Mouse (Mus musculus) heart, embryonic 12.5 days (tissue): ENCODE results near the gene Pqlc2. TPM values are rescaled to one million over a fixed set of nuclear protein-coding genes. Genes with fewer than 3 reads are reported as not detected.

Source experiments
- ATAC-seq: fragments of 200-750 bp; cut with Nextera tagmentation; 2 replicates; pipeline ENCODE4 v1.8.0; 2017; ENCODE audit warnings: moderate TSS enrichment, moderate library complexity; ENCODE audit not compliant: insufficient number of reproducible peaks, low FRiP score
- H3K27ac ChIP-seq: fragments of 300-500 bp; sonication (generic); 2 replicates; pipeline ENCODE4 v1.5.1; 2016; ENCODE audit warnings: mild to moderate bottlenecking, moderate library complexity; ENCODE audit not compliant: poor library complexity, severe bottlenecking
- H3K27me3 ChIP-seq: fragments of 300-500 bp; sonication (generic); replicated peaks from 2 replicates; pipeline ENCODE4 v1.6.1; 2016; ENCODE audit warnings: mild to moderate bottlenecking, moderate library complexity
- H3K36me3 ChIP-seq: fragments of 300-500 bp; sonication (generic); 2 replicates; pipeline ENCODE4 v1.6.1; 2016; ENCODE audit warnings: mild to moderate bottlenecking, moderate library complexity
- H3K4me1 ChIP-seq: fragments of 300-500 bp; sonication (generic); replicated peaks from 2 replicates; pipeline ENCODE4 v1.6.1; 2016; ENCODE audit warnings: mild to moderate bottlenecking
- H3K4me2 ChIP-seq: fragments of 300-500 bp; sonication (generic); 2 replicates; pipeline ENCODE4 v1.6.1; 2016; ENCODE audit warnings: mild to moderate bottlenecking, moderate library complexity
- H3K4me3 ChIP-seq: fragments of 300-500 bp; sonication (generic); 2 replicates; pipeline ENCODE4 v1.5.1; 2016; ENCODE audit warnings: mild to moderate bottlenecking
- H3K9ac ChIP-seq: fragments of 300-500 bp; sonication (generic); 2 replicates; pipeline ENCODE4 v1.6.1; 2016; ENCODE audit warnings: mild to moderate bottlenecking, moderate library complexity
- H3K9me3 ChIP-seq: fragments of 300-500 bp; sonication (generic); replicated peaks from 2 replicates; pipeline ENCODE4 v1.6.1; 2016; ENCODE audit warnings: mild to moderate bottlenecking, moderate library complexity
- WGBS: fragments of 180-500 bp; shearing (Covaris S2); methylation state at CpG from one replicate; pipeline ENCODE4 v1.1.7; 2016; 5-methylcytosine and 5-hydroxymethylcytosine counted together
- polyA plus RNA-seq: library from polyadenylated mRNA; unstranded; fragments of >200 nt; fragmentation: Nextera tagmentation; extraction: Ambion mirVana; gene quantifications from 2 replicates; pipeline ENCODE4 v1.2.1, GENCODE M21; 2016

The Pqlc2 gene
- polyA plus RNA-seq, 1 experiment from 2014 or later = 10.6 TPM

DNA sequence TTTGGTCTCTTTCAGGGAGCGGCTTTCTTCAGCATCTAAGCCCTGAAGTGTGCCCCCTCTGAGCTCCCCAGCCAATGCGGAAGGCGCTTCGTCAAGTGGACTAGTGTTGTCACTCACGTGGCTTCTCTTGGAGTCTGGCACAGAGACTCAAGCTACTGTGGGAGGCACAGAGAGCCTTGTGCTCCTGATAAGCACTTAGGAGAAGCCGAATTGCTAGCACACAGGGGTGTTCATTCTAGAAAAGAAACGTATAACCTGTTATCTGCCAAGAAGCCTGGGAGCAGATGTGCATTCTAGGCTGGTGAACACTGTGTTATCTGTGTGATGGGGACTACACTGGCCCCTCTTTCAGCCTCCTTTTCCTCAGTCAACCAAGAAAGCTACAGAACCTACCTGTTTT lies 25.0 kb upstream of the Pqlc2 start:
- peak overlapping the region; percentile 9; the same call in 1 of the 2 replicates for H3K27ac ChIP-seq
- peak; percentile 82 for ATAC-seq

DNA sequence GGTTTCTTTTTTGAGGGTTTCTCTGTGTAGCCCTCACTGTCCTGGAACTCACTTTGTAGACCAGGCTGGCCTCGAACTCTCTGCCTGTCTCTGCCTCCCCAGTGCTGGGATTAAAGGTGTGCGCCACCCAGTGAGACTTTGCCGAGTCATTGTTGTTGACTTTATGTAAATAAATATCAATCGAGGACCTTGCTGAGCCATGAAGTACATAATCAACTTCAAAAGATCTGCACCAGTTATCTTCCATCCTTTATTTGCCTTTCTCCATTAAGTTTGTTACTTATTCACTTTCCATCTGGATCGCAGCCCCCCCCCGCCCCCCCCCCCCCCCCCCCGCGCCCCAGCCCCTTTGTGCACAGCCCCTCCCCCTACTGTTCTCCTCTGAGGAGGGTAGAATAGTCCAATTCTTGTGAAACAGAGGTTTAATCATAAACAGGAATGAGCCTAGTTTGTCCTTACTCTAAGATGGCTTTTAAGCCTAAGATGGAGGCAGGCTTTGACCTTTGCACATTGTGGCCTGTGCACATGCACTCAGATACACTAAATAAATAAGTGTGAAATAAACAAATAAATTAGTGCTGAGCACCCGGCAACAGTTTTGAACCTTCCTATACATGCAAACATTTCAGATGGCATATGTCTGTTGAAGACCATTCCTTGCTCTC lies 24.3 kb upstream of the Pqlc2 start:
- Histone ChIP-seq H3K9me3 (no peaks in the 10 kb centered on the region), H3K4me1 (peaks cover 9% of the 10 kb centered on the region; the same call in 1 of the 2 replicates), H3K4me3 (no peak overlapping the region), H3K36me3 (no peaks in the 10 kb centered on the region), H3K4me2 (no peak overlapping the region), H3K9ac (no peak overlapping the region), H3K27me3 (peaks cover 17% of the 10 kb centered on the region), H3K27ac (no peak overlapping the region)
- WGBS = 76% methylated on average over 6 of the region's 9 CpGs
- no peak for ATAC-seq

More for the DNA sequence above, 25.0 kb upstream of the Pqlc2 start:
- no peaks in the 10 kb centered on the region for H3K36me3 ChIP-seq
- no peak overlapping the region for H3K9ac ChIP-seq
- no peaks in the 10 kb centered on the region for H3K9me3 ChIP-seq
- WGBS = 30% methylated on average over 7 of the region's 7 CpGs
- H3K4me3 ChIP-seq = no peak overlapping the region
- H3K4me2 ChIP-seq = no peak overlapping the region
- H3K27me3 ChIP-seq = peaks cover 17% of the 10 kb centered on the region
- peaks cover 9% of the 10 kb centered on the region; the same call in 1 of the 2 replicates for H3K4me1 ChIP-seq

GRCm38 (mm10) chr4:139330605-139331004 lies 20.1 kb upstream of the Pqlc2 start:
- Histone ChIP-seq H3K4me3 (peak overlapping the region; percentile 37), H3K9ac (peak overlapping the region; percentile 59), H3K4me1 (0 out of 2 replicates have a peak, but pooled peaks cover 4% of the 10 kb centered on the region), H3K27me3 (peaks cover 12% of the 10 kb centered on the region), H3K9me3 (no peaks in the 10 kb centered on the region; the same call in 1 of the 2 replicates), H3K4me2 (peak overlapping the region; percentile 63), H3K27ac (no peak overlapping the region), H3K36me3 (no peaks in the 10 kb centered on the region)
- WGBS = 4% methylated on average over 10 of the region's 10 CpGs
- ATAC-seq = peak; percentile 85

GRCm38 (mm10) chr4:139319740-139320139 lies 9.2 kb upstream of the Pqlc2 start:
- H3K4me1 ChIP-seq = no peaks in the 10 kb centered on the region
- H3K4me2 ChIP-seq = no peak overlapping the region
- H3K4me3 ChIP-seq = no peak overlapping the region
- 87% methylated on average over 4 of the region's 4 CpGs for WGBS
- peaks cover 40% of the 10 kb centered on the region for H3K36me3 ChIP-seq
- no peak for ATAC-seq
- H3K27ac ChIP-seq = no peak overlapping the region
- no peaks in the 10 kb centered on the region for H3K27me3 ChIP-seq
- no peak overlapping the region for H3K9ac ChIP-seq
- H3K9me3 ChIP-seq = 0 out of 2 replicates have a peak, but pooled peaks cover 1% of the 10 kb centered on the region

DNA sequence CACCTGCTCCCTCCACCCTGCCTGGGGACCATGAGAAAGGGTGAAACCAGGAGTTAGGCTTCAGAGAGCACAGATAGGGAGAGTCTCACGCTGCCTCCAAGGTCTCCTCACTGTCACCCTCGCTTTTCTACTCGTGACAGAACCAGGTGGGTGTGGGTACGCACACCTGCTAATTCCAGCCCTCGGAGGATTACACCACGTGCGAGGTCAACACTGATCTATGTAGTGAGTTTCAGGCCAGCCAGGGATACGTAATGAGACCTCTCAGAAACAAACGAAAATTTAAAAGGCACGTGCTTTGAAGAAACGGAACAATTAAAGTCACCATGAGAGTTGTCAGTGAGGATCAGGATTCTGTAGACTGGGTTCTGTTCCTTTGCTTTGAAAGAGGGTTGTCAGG lies 7.9 kb upstream of the Pqlc2 start:
- H3K4me1 ChIP-seq = no peaks in the 10 kb centered on the region
- H3K27me3 ChIP-seq = no peaks in the 10 kb centered on the region
- no peaks in the 10 kb centered on the region for H3K9me3 ChIP-seq
- no peak overlapping the region for H3K9ac ChIP-seq
- peaks cover 46% of the 10 kb centered on the region for H3K36me3 ChIP-seq
- no peak overlapping the region for H3K27ac ChIP-seq
- no peak for ATAC-seq
- 86% methylated on average over 11 of the region's 11 CpGs for whole genome bisulfite sequencing
- no peak overlapping the region for H3K4me2 ChIP-seq
- no peak overlapping the region for H3K4me3 ChIP-seq

DNA sequence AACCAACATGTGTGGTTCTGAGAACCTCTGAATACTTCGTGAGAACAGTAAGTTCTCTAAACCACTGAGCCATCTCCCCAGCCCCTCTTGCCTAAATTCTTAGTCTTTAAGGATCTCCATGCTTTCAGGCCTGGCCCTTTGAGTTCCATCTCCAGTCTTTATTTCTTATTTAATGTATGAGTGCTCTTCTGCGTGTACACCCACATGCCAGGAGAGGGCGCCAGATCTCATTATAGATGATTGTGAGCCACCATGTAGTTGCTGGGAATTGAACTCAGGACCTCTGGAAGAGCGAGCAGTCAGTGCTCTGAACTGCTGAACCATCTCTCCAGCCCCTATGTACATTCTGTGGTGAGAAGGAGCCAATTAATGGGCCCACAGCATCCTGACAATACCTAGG lies 2.1 kb upstream of the Pqlc2 start:
- Histone ChIP-seq H3K9ac (no peak overlapping the region), H3K27me3 (peaks cover 11% of the 10 kb centered on the region), H3K4me1 (peaks cover 18% of the 10 kb centered on the region), H3K4me2 (no peak overlapping the region), H3K4me3 (no peak overlapping the region), H3K36me3 (peaks cover 30% of the 10 kb centered on the region), H3K9me3 (no peaks in the 10 kb centered on the region), H3K27ac (no peak overlapping the region)
- WGBS = 54% methylated on average over 4 of the region's 4 CpGs
- ATAC-seq = no peak

- peaks cover 11% of the 10 kb centered on the region for H3K27me3 ChIP-seq
- peaks cover 25% of the 10 kb centered on the region for H3K36me3 ChIP-seq
- H3K4me2 ChIP-seq = peak overlapping the region; percentile 88
- peaks cover 18% of the 10 kb centered on the region for H3K4me1 ChIP-seq
- peak overlapping the region; percentile 82 for H3K4me3 ChIP-seq
- H3K9ac ChIP-seq = peak overlapping the region; percentile 85
- H3K27ac ChIP-seq = no peak overlapping the region
- ATAC-seq = no peak
- no peaks in the 10 kb centered on the region for H3K9me3 ChIP-seq
- 24% methylated on average over 14 of the region's 14 CpGs for WGBS
Measured at GRCm38 (mm10) chr4:139311707-139312106, 1.2 kb upstream of the Pqlc2 start.

DNA sequence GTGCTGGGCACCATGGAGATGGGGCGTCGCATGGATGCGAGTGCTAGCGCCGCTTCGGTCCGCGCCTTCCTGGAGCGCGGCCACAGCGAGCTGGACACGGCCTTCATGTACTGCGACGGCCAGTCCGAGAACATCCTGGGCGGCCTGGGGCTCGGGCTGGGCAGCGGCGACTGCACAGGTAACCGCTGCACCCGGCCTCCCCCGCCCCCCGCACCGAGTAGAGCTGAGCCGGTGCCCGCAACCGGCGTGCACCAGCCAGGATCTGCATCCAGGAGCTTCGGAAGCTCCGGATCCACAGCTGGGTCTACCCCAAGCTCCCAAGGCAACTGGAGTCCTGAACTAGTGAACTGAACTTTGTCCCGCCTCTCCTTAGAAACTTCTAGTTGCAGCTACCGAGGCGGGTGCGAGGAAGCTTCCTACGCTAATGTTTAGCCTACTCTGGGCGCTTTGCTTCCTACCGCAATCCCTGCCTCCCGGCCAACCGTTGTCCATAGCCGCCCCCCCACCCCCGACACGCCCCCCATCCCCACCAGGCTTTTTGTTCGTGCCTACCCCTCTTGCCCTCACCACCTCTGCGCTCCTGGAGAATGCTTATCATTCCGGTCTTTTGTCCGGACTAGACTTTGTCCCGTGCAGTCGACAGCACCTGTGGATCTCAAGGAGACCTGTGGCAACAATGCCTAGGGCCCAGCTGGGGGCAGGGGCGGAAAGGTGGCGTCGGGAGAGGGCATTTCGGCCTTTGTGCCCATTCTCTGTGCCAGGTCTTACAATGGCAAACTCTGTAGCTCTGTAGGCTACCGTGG lies 592 bp upstream of the Pqlc2 start:
- peak; percentile 73; the same call in 1 of the 2 replicates for ATAC-seq
- H3K36me3 ChIP-seq = peaks cover 24% of the 10 kb centered on the region; the same call in 1 of the 2 replicates

DNA sequence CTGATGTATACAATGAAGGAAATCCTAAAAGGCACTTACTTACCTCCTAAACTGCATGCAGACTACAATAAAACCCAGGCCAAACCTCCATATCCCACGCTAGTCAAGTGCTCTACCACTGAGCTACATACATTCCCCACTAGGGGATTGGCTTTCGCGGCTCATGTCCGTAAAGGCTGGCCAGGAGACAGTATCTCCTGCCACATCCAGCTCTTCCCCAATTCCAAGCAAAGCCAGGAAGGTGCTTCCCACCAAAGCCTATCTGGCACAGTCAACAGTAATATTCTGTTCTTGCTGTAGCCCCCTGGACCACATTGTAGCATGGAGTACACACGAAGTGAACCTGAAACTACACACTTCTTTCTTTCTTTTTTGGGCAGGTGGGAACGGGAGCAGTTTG lies 857 bp downstream of the Pqlc2 start:
- Histone ChIP-seq H3K27ac (no peak overlapping the region), H3K27me3 (peaks cover 11% of the 10 kb centered on the region), H3K36me3 (peaks cover 26% of the 10 kb centered on the region), H3K4me1 (peaks cover 18% of the 10 kb centered on the region), H3K9me3 (no peaks in the 10 kb centered on the region), H3K4me2 (peak overlapping the region; percentile 88), H3K4me3 (peak overlapping the region; percentile 82), H3K9ac (peak overlapping the region; percentile 85; the same call in 1 of the 2 replicates)
- WGBS = 18% methylated on average over 6 of the region's 6 CpGs
- ATAC-seq = no peak

More for the DNA sequence above, 592 bp upstream of the Pqlc2 start:
- Histone ChIP-seq H3K9ac (peak overlapping the region; percentile 85), H3K4me3 (peak overlapping the region; percentile 82), H3K27me3 (peaks cover 11% of the 10 kb centered on the region), H3K4me2 (peak overlapping the region; percentile 88), H3K27ac (peak overlapping the region; percentile 43; the same call in 1 of the 2 replicates), H3K4me1 (peaks cover 18% of the 10 kb centered on the region), H3K9me3 (no peaks in the 10 kb centered on the region)
- WGBS = under 1% methylated on average over 45 of the region's 53 CpGs

DNA sequence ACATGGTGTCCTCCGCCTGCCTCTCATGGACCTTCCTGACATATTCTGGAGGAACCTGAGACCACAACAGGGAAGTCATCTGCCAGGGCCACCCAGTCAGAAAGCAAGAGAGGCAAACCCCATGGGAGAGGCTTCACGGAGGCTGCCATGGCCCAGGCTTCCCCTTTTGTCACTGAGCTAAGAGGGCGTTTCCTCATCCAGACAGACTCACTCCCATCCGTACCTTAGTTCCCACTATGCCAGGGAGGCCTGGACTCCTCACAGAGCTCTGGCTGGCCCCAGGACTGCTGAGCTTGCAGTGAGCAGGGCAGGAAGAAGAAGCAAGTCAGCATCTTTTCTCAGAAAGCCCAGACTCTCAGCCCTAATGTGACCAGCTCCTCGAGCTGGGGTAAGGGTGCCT lies 2.6 kb downstream of the Pqlc2 start:
- peaks cover 18% of the 10 kb centered on the region for H3K4me1 ChIP-seq
- no peak overlapping the region for H3K9ac ChIP-seq
- H3K36me3 ChIP-seq = peaks cover 20% of the 10 kb centered on the region
- ATAC-seq = no peak
- H3K4me2 ChIP-seq = no peak overlapping the region
- WGBS = 76% methylated on average over 5 of the region's 5 CpGs
- H3K27ac ChIP-seq = no peak overlapping the region
- peaks cover 11% of the 10 kb centered on the region for H3K27me3 ChIP-seq
- H3K4me3 ChIP-seq = no peak overlapping the region
- no peaks in the 10 kb centered on the region for H3K9me3 ChIP-seq

DNA sequence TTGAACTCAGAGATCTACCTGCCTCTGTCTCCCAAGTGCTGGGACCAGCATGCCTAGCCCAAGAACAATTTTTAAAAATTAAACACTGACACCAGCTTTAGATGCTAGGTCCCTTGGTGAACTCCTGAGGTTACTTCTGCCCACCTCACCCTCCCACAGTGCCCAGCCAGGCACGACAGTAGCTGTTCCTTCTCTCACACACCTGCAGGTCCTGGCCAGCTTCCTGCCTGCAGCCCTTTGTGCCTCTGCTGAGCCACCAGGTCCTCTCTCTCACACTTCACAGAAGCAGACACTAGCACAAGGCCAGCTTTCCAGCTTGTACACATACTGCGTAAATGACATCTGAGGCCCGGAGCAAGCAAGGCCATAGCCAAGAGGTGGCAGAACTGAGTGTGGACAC lies 5.0 kb downstream of the Pqlc2 start:
- H3K4me3 ChIP-seq = no peak overlapping the region
- WGBS = 86% methylated on average over 3 of the region's 3 CpGs

More for the DNA sequence above, 5.0 kb downstream of the Pqlc2 start:
- 0 out of 2 replicates have a peak, but pooled peaks cover 4% of the 10 kb centered on the region for H3K27me3 ChIP-seq
- ATAC-seq = no peak
- H3K27ac ChIP-seq = no peak overlapping the region
- no peak overlapping the region for H3K9ac ChIP-seq
- peaks cover 6% of the 10 kb centered on the region; the same call in 1 of the 2 replicates for H3K4me1 ChIP-seq
- peaks cover 39% of the 10 kb centered on the region for H3K36me3 ChIP-seq
- H3K4me2 ChIP-seq = no peak overlapping the region
- no peaks in the 10 kb centered on the region for H3K9me3 ChIP-seq
